Mouse (Mus musculus) CH12.LX (cell line): ENCODE results near the gene L3mbtl1. TPM values are rescaled to one million over a fixed set of nuclear protein-coding genes. Genes with fewer than 3 reads are reported as not detected.
"Not testable (repeated sequence)": the region's sequence is repeated elsewhere in the genome, so short reads cannot be mapped to it uniquely, and the experiment has no call there.

Experiments used
- DNase-seq: peaks from one replicate; pipeline ENCODE4 v3.0.0-alpha.2; 2013; ENCODE audit errors: extremely low read depth
- H3K27ac ChIP-seq: 2 replicates; pipeline ENCODE4 v1.5.1; 2012; ENCODE audit warnings: low read depth, mild to moderate bottlenecking, control low read depth, moderate library complexity; ENCODE audit not compliant: insufficient read depth
- H3K27me3 ChIP-seq: replicated peaks from 2 replicates; pipeline ENCODE3; 2012; ENCODE audit warnings: inconsistent platforms
- H3K36me3 ChIP-seq, 2 experiments: replicated peaks in 1 of 2; 2 replicates each; pipeline versions ENCODE3 to v1.6.1; 2012; ENCODE audit warnings: inconsistent platforms in 1 of 2, low read length in 1 of 2, mild to moderate bottlenecking in 1 of 2, mixed read lengths in 1 of 2, moderate library complexity in 1 of 2; ENCODE audit not compliant: control insufficient read depth in 1 of 2, insufficient read depth in 1 of 2
- H3K4me1 ChIP-seq, 2 experiments: 2 replicates each; pipeline ENCODE4 v1.6.1; 2012; ENCODE audit warnings: inconsistent platforms in 1 of 2, moderate library complexity in 1 of 2; ENCODE audit not compliant: insufficient read depth in 2 of 2, control insufficient read depth in 1 of 2
- H3K4me2 ChIP-seq: 2 replicates; pipeline ENCODE4 v1.6.1; 2012; ENCODE audit warnings: low read depth, mild to moderate bottlenecking, control low read depth; ENCODE audit not compliant: poor library complexity, insufficient read depth, severe bottlenecking
- H3K4me3 ChIP-seq, 3 experiments: fragments of 150-350 bp in 1 of 3; sonication (generic) in 1 of 3; replicated peaks in 1 of 3; 2 replicates each; pipeline versions ENCODE3 to v1.5.1; 2011 to 2012; ENCODE audit warnings: low read depth in 2 of 3, low read length in 2 of 3, mild to moderate bottlenecking in 2 of 3, moderate library complexity in 2 of 3, control low read depth in 1 of 3, improper control_type of control experiment in 1 of 3, inconsistent platforms in 1 of 3, mixed read lengths in 1 of 3; ENCODE audit not compliant: poor library complexity in 1 of 3
- H3K79me2 ChIP-seq: replicated peaks from 2 replicates; pipeline ENCODE4 v1.6.1; 2012; ENCODE audit warnings: mild to moderate bottlenecking, moderate library complexity; ENCODE audit not compliant: control insufficient read depth, poor library complexity, insufficient read depth, severe bottlenecking; ENCODE audit errors: extremely low read depth
- H3K9ac ChIP-seq: 2 replicates; pipeline ENCODE4 v1.6.1; 2012; ENCODE audit warnings: low read depth, mild to moderate bottlenecking, control low read depth, moderate library complexity; ENCODE audit not compliant: insufficient read depth
- H3K9me3 ChIP-seq: replicated peaks from 2 replicates; pipeline ENCODE3; 2012; ENCODE audit warnings: low read length, inconsistent platforms, mixed read lengths
- GABPA ChIP-seq: IDR thresholded peaks from 2 replicates; pipeline ENCODE4 v1.6.1; 2012; ENCODE audit warnings: low read depth, low read length, improper control_type of control experiment, inconsistent platforms; ENCODE audit not compliant: insufficient replicate concordance
- HCFC1 ChIP-seq: IDR thresholded peaks from 2 replicates; pipeline ENCODE4 v1.6.1; 2012; ENCODE audit warnings: low read depth, mild to moderate bottlenecking, inconsistent platforms, low read length, improper control_type of control experiment
- IRF4 ChIP-seq: IDR thresholded peaks from 2 replicates; pipeline ENCODE4 v1.6.1; 2014; ENCODE audit warnings: low read depth, mild to moderate bottlenecking, inconsistent platforms, low read length, improper control_type of control experiment
- JUN ChIP-seq: IDR thresholded peaks from 2 replicates; pipeline ENCODE4 v1.6.1; 2011; ENCODE audit warnings: low read depth, mild to moderate bottlenecking, low read length, improper control_type of control experiment, moderate library complexity; ENCODE audit not compliant: insufficient read depth
- JUND ChIP-seq: conservative IDR thresholded peaks from 2 replicates; pipeline ENCODE4 v1.6.1; 2011; ENCODE audit warnings: low read depth, low read length, improper control_type of control experiment
- MAFK ChIP-seq: IDR thresholded peaks from 2 replicates; pipeline ENCODE4 v1.6.1; 2011; ENCODE audit warnings: low read length, improper control_type of control experiment; ENCODE audit not compliant: insufficient replicate concordance
- MAX ChIP-seq: IDR thresholded peaks from 2 replicates; pipeline ENCODE4 v1.6.1; 2011; ENCODE audit warnings: low read length, improper control_type of control experiment
- MEF2A ChIP-seq: IDR thresholded peaks from 2 replicates; pipeline ENCODE4 v1.6.1; 2014; ENCODE audit warnings: low read depth, mild to moderate bottlenecking, inconsistent platforms, low read length, improper control_type of control experiment, borderline replicate concordance
- MYC ChIP-seq: IDR thresholded peaks from 2 replicates; pipeline ENCODE4 v1.6.1; 2011; ENCODE audit warnings: low read depth, mild to moderate bottlenecking, improper control_type of control experiment, low read length
- NRF1 ChIP-seq: IDR thresholded peaks from 2 replicates; pipeline ENCODE4 v1.6.1; 2014; ENCODE audit warnings: low read depth, mild to moderate bottlenecking, inconsistent platforms, low read length, improper control_type of control experiment, moderate library complexity
- RAD21 ChIP-seq: IDR thresholded peaks from 2 replicates; pipeline ENCODE4 v1.6.1; 2011; ENCODE audit warnings: low read depth, mild to moderate bottlenecking, low read length, improper control_type of control experiment, moderate library complexity
- SIN3A ChIP-seq: IDR thresholded peaks from 2 replicates; pipeline ENCODE4 v1.6.1; 2012; ENCODE audit warnings: low read length, improper control_type of control experiment, inconsistent platforms
- TCF12 ChIP-seq: IDR thresholded peaks from 2 replicates; pipeline ENCODE4 v1.6.1; 2014; ENCODE audit warnings: low read depth, mild to moderate bottlenecking, inconsistent platforms, low read length, improper control_type of control experiment
- UBTF ChIP-seq: IDR thresholded peaks from 2 replicates; pipeline ENCODE4 v1.6.1; 2012; ENCODE audit warnings: low read depth, mild to moderate bottlenecking, inconsistent platforms, low read length, improper control_type of control experiment, moderate library complexity
- USF1 ChIP-seq: IDR thresholded peaks from 2 replicates; pipeline ENCODE4 v1.6.1; 2014; ENCODE audit warnings: low read depth, mild to moderate bottlenecking, inconsistent platforms, low read length, improper control_type of control experiment
- USF2 ChIP-seq: conservative IDR thresholded peaks from 2 replicates; pipeline ENCODE4 v1.6.1; 2011; ENCODE audit warnings: low read depth, low read length, improper control_type of control experiment
- ZC3H11A ChIP-seq: IDR thresholded peaks from 2 replicates; pipeline ENCODE4 v1.6.1; 2012; ENCODE audit warnings: low read depth, mild to moderate bottlenecking, inconsistent platforms, low read length, improper control_type of control experiment
- dilution Hi-C: fragments of 300-500 bp; cut with MboI; formaldehyde crosslinking; loops from 2 replicates; pipeline ENCODE4 v1.14.3; 2020; ENCODE audit warnings: low sequenced_read_pairs; ENCODE audit not compliant: extremely low pct_unique_long_range_greater_than_20kb, extremely low pct_ligation_motif_present
- in situ Hi-C: fragments of 300-500 bp; cut with MboI; formaldehyde crosslinking; loops from 3 replicates; pipeline ENCODE4 v1.14.3; 2019; ENCODE audit warnings: low sequenced_read_pairs, low pct_ligation_motif_present, low pct_unique_long_range_greater_than_20kb, mixed read lengths
- polyA plus RNA-seq: library from polyadenylated mRNA; unstranded; fragments of >175 nt; gene quantifications from 2 replicates; pipeline ENCODE4 v1.2.1, GENCODE M21; 2012; ENCODE audit warnings: low read depth; ENCODE audit not compliant: insufficient read length
- total RNA-seq, 2 experiments: library from RNA; depleted of rRNA; stranded (reverse); fragments of 300-350 nt in 1 of 2; fragments of >200 nt in 1 of 2; gene quantifications; 2 replicates each; pipeline ENCODE4 v1.2.3; 2012 to 2014

Gene L3mbtl1
- total RNA-seq (2012; rRNA removed) (not detected in 2 replicates), total RNA-seq (2014; rRNA removed) (not detected in 2 replicates), polyA plus RNA-seq (0.09 TPM in 1 of 2 replicates, not detected in the other)

DNA sequence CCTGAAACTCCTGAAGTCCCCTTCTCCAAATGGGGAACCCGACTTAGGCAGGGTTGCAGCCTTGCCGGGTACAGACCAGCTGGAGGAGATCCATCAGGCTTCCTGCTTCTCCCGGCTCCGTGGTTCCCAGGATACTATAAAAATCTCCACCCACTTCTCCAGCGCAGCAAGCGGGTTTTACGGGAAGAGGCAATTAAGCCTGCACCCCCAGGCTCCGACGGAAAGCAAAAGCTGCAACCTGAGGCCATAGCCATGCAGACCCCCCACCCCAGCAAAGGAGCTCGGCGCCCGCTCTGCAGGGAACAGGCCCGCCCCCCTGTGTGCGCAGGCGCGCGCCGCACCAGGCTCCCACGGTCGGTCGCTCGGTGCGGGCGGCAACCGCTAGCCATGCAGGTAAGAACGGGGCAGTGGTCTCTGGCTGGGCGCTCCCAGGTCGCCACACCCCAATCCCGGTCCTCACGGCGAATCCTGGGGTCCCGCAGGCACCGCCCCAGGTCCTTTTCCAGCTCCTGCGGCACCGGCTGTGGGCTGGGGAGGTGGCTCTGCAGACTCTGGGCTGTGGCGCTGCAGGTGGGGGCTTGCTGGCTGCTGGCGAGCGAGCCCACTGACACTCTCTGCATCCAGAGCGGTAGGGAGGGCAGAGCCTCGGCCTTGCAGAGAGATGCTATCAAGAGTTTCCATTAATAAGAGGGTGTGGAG lies at the start of gene L3mbtl1:
Gene L3mbtl1, plus strand, starts transcription at position 325 of the 699 bp plus-strand sequence.
- no peaks in the 10 kb centered on the region for H3K27me3 ChIP-seq
- no peak within 1 kb of the TSS for H3K27ac ChIP-seq
- no peaks in the 10 kb centered on the region for H3K79me2 ChIP-seq
- H3K36me3 ChIP-seq = peaks cover 17 to 32% of the 10 kb centered on the region in 2 experiments
- TF ChIP-seq MAX (no peak), IRF4 (no peak), NRF1 (peak; percentile 77)
- H3K9ac ChIP-seq = no peak within 1 kb of the TSS
- H3K9me3 ChIP-seq = no peaks in the 10 kb centered on the region
- peaks cover 2 to 24% of the 10 kb centered on the region in 2 experiments; a peak in 2 of 4 replicates for H3K4me1 ChIP-seq
- H3K4me3 ChIP-seq = peak within 1 kb of the TSS in 1 of 3 experiments; percentile 7
- in situ Hi-C loops (no loop called here), dilution Hi-C loops (no loop called here)
- H3K4me2 ChIP-seq = peak within 1 kb of the TSS; percentile 47
- no peak for DNase-seq

DNA sequence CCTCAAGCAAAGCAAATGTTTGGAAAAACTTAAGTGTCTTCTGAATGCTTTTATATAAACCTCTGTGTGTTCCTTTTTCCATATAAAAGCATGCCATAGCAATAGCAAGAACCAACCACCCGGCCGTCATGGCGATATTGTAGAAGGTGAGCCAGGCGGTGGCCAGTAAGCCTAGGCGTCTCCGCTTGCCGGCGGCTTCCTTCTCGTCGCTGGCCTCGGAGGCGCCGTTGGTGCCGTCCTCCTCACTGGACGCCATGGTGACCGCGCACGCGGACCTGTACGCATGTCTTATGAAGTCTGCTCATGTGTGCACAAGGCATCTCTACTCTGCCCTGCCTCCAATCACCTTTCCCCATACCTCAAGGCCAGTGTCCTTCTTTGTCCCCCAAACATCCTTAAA lies 44.0 kb upstream of the L3mbtl1 start:
- H3K9me3 ChIP-seq, DNase-seq, H3K36me3 ChIP-seq, in situ Hi-C loops, dilution Hi-C loops, H3K4me2 ChIP-seq, H3K27ac ChIP-seq, H3K4me3 ChIP-seq, H3K4me1 ChIP-seq, H3K79me2 ChIP-seq, H3K9ac ChIP-seq: not testable (repeated sequence)
- H3K27me3 ChIP-seq = peaks cover 70% of the 10 kb centered on the region

DNA sequence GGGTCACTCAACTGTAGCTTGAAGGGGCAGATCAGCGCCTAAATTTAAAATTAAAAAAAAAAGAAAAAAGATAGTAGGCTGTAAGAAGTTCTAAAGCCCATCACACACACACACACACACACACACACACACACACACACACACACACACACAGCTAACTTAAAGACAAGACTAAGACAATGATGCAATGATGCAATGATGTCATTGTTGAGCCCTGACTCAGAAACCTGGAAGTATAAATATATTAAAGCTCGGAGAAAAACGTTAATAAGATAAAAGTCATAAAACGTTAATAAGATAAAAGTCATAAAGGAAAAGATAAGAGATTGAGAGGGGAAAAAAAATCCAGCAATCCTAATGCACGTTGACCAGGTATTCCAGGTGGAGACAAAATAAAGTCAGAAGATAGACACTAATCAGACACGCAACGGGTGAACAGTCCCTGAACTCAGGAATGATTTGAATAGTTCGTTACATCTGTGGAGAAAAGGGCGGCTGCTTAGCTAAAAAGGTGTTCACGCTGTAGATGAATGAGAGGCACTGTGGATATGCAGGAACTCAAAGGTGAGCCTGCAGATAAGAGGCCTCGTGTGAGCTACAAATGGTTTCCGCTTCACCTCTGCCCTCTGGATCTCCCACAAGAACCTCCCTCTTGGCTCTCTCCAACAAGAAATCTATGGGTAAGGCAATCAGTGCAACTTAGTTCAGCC lies 43.2 kb upstream of the L3mbtl1 start:
- Histone ChIP-seq H3K9ac (no peak overlapping the region), H3K79me2 (no peaks in the 10 kb centered on the region), H3K27me3 (peaks cover 78% of the 10 kb centered on the region), H3K4me1 (no peaks in the 10 kb centered on the region), H3K4me2 (no peak overlapping the region), H3K9me3 (no peaks in the 10 kb centered on the region), H3K27ac (no peak overlapping the region), H3K4me3 (no peak overlapping the region), H3K36me3 (no peaks in the 10 kb centered on the region)
- dilution Hi-C loops (no loop called here), in situ Hi-C loops (no loop called here)
- DNase-seq = no peak
- TF ChIP-seq IRF4 = no peak
- no peak for TF ChIP-seq MAX
- TF ChIP-seq RAD21 = no peak
- TF ChIP-seq TCF12 = no peak
- TF ChIP-seq MYC = no peak
- TF ChIP-seq USF1 = no peak
- no peak for TF ChIP-seq SIN3A
- no peak for TF ChIP-seq JUN
- no peak for TF ChIP-seq ZC3H11A
- no peak for TF ChIP-seq MAFK
- no peak for TF ChIP-seq USF2
- TF ChIP-seq JUND = no peak
- TF ChIP-seq MEF2A = no peak
- TF ChIP-seq HCFC1 = no peak
- no peak for TF ChIP-seq UBTF
- TF ChIP-seq GABPA = no peak
